Mouse (Mus musculus): ENCODE measurements around the gene Matn4. TPM values are rescaled to one million over a fixed set of nuclear protein-coding genes. Genes with fewer than 3 reads are reported as not detected.

The Matn4 gene
- total RNA-seq, 2 experiments from 2014 or later: 0.76 to 1.7 TPM

DNA sequence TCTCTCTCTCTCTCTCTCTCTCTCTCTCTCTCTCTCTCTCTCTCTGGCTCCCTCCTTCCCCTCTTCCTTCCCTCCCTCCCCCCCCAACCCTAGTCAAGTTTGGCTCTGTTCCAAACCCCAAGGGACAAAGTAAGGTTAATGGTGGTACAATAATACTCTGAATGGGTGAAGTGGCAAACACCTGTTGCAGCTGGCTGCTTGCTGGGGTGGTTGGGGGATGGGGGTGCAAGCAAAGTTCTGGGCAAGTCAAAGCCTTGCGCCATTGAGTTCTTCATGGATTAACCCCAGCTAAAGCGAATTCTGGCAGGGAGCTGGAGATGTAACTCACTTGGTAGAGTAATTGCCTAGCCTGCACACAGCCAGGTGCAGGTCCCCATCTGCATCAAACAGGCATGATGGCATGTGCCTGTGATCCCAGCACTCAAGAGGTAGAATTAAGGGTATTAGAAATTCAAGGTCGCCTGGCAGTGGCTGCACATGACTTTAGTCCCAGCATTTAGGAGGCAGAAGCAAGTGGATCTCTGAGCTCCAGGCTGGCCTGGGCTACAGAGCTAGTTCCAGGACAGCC, 13.4 kb upstream of the Matn4 start:
- no peak for DNase-seq (ENCODE audit: low spot score in 2 of 2)

GRCm38 (mm10) chr2:164417198-164417597, 12.2 kb upstream of the Matn4 start:
- DNase-seq (ENCODE audit: low spot score in 2 of 2): no peak

DNA sequence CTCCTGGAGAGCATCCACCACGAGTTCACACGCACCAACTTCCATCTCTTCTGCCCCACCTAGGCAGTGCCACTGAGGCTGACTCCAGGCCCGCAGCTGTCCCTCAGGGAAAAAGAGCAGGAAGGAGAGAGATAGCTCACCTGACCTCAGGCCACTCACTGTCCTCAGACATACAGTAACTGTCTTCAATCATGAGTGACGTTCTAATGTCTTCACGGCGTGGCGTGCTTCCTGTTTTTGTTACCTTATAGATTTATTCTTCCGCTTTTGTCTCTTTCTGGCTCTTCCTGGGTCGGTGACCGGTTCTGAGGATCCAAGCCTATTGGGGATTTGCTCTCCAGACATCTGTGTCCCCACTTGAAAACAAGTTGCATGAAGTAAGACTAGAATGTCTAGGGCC, 9.6 kb upstream of the Matn4 start:
- DNase-seq (ENCODE audit: low spot score in 2 of 2): no peak

GRCm38 (mm10) chr2:164414167-164414566, 9.2 kb upstream of the Matn4 start:
- DNase-seq (ENCODE audit: low spot score in 2 of 2): no peak

DNA sequence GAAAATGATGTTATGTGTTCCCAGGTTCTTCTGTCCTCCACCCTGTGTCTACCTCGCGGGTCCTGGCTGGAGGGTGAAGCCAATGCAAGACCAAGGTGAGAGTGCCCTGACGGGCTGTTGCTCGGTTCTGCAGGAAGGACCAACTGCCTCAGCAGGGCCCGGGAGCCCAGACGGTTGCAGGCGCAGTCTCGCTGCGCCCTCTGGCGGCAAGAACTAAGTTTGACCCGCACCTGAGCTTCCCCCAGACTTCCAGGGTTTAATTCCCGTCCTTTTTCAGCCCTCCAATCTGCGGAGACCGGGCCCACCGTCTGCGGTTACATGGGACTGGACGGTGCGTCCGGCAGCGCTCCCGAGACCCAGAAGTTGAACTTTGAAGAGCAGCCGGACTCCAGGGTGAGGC, 2.7 kb upstream of the Matn4 start:
- DNase-seq (ENCODE audit: low spot score in 2 of 2): peak; percentile 68 to 74

DNA sequence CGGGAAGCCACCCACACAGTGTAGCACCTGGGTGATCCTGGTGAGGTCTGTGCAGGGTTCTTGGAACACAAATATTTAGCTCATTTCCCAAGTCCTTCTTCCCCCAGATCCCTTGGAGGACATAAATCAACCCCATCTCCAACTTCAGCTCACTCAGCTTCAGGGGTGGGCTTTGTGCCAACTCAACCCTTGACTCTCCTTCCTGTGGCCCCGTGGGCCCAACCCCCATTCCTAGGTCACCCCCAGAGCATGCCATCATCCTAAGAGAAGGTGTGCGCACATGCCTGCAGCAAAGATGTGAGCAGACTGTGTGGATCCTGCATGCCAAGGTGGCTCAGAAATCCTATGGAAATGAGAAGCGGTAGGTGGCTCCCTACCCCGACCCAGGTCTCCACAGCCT, 559 bp upstream of the Matn4 start:
- no peak for DNase-seq (ENCODE audit: low spot score in 2 of 2)

DNA sequence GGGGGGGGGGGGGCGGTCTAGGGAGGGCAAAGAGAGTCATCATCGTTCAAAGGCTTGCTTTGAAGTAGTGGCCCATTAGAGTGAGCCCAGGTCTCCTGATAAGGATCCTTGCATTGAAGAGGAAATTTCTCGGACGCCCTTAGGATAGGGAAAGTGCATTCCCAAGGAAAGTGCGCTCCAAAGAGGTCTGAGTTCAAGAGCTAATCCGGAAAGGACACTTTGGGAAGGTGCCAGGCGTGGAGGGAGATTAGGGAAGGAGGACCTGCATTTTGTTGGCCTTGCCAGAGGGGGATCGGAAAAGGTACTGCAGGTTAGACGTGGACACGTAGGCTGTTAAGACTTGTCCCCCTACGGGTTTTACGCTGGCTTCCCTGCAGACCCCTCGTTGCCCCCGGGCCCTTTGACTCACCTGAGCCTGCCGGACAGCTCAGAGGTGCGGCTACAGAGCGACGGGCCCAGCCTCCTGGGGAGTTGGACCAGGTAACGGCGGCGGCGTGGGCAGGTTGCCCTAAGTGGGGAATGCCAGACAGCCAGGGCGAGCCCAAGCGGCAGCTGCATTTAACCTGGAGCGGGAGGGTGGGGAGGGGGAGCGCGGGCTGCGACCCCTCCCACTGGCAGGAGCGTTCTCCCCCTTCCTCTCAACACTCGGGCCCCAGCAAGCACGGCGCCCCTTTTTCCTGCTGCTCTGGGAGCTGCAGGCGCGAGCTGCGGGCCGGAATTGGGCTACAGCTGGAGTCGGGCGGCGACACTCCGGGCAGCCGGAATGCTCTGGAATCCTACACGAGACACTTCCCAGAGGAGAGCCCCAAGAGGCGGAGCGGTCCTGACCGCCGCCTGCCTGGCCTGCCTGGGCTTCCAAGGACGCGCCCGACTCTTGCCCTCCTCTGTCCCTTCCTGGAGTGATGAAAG, 624 bp downstream of the Matn4 start:
- DNase-seq (ENCODE audit: low spot score in 2 of 2): peak in 1 of 2 experiments; percentile 37

DNA sequence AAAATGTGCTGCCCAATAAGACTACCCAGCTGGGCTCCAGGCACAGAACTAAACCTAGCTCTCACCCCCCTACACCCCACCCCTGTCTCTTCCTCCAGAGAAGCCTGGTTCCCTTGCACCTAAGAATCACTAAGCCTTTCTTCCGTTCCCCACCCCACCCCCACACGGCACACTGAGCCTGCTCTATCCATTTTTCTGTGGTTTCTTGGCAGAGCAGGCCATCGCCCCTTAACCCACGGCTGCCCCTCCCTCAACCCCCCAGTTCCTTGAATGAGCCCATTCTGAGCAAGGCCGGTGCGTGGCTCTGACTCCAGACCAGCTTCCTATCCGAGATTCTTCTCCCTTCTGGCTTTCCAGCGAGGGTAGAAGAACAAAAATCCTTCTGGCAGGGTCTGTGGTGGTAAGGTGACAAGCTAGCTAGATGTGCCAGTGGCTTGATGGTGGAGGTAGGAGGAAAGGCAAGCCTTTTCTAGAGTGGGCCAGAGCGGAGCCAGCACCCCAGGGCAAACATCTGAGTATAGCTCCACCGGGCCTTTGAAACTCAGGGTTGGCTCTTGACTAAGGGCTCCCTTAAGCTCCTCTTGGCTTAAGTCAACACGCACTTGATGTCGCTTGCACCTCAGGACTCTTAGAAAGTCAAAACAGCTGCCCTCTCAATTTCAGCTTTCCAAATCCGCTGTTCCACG, 1.4 kb downstream of the Matn4 start:
- no peak for DNase-seq (ENCODE audit: low spot score in 2 of 2)

- DNase-seq (ENCODE audit: low spot score in 2 of 2): peak; percentile 67 to 70
Observed at GRCm38 (mm10) chr2:164402906-164403305, 2.1 kb downstream of the Matn4 start, which contains the start of gene Rbpjl. Gene Rbpjl, plus strand, starts transcription at chr2:164403141.

DNA sequence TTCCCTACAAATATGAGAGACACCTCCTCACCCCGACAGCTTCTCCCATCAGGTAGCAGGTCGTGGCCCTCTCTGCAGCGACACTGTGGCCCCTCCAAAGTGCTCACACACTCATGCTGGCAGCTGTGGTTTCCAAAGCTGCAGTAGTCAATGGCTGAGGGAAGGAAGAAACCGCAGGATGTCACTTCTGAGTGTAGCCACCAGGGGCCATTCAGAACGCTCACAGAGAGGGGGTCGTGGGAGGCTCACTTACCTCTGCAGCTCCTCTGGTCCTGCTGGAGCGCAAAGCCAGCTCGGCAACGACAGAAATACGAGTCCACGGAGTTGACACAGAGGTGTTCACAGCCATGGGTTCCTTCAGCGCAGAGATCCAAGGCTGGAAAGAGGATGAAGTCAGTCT, 8.0 kb downstream of the Matn4 start:
- no peak for DNase-seq (ENCODE audit: low spot score in 2 of 2)

GRCm38 (mm10) chr2:164396076-164396475, 8.9 kb downstream of the Matn4 start:
- no peak for DNase-seq (ENCODE audit: low spot score in 2 of 2)

DNA sequence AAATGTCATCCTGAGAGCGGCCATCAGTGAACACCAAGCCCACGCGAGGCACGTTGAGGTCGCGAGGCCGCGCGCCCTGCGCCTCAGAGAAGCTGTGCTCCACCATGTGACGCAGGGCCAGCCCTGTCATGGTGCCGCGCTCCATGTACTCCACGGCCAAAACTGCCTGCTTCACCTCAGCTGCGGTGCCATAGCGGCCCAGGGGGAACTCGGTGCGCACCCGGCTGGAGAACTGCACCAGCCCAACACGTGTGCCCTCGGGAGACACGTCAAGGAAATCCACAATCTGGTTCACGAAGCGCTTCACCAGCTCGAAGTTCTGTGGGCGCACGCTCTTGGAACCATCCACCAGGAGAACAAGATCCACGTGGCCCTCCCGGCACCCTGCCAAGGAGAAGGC, 11.8 kb downstream of the Matn4 start:
- DNase-seq (ENCODE audit: low spot score in 2 of 2): no peak

DNA sequence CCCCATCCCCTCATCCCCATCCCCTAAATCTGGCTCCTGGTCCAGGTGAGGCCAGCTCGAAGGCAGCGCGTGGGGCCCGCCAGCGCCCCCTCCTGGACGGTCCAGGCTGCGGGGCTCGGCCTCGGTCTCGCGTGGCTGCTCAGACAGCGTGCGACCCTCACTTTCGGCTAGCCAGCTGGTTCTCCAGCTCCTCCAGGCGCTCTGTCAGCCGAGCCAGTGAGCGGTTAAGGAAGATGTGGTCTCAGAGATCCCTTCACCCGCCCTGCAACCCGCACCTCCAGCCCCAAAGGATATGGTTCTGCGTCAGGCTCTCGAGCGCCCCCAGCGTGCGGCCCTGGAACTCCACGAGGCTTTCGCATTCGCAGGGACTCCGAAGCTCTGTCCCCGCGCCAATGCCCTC, 15.5 kb downstream of the Matn4 start:
- peak; percentile 81 to 85 for DNase-seq (ENCODE audit: low spot score in 2 of 2)

GRCm38 (mm10) chr2:164389020-164389419, 15.9 kb downstream of the Matn4 start, which contains the start of gene Slpi:
Gene Slpi, minus strand, starts transcription at chr2:164389095.
- DNase-seq (ENCODE audit: low spot score in 2 of 2): no peak

DNA sequence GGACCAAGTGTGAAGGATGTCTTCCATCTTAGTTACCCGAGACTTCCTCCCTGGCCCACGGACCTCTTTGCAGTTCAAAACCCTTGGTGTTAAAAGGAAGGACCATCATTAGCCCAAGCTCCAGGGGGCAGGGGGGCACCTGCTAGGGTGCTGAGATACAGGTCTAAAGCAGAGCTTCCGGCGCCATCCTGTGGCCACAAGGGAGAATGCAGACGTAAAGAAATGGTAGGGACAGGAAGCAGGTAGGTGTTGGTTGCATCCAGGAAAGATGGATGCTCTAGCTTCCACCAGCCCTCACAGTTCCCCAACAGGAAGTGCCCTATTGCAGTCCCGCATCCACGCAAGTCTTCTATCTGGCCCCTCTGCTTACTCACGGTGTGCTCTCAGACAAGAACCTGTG, 18.0 kb downstream of the Matn4 start:
- DNase-seq (ENCODE audit: low spot score in 2 of 2): no peak

- no peak for DNase-seq (ENCODE audit: low spot score in 2 of 2)
Observed at GRCm38 (mm10) chr2:164385927-164386763, 18.8 kb downstream of the Matn4 start.

- DNase-seq (ENCODE audit: low spot score in 2 of 2): no peak
Observed at GRCm38 (mm10) chr2:164383656-164384399, 21.1 kb downstream of the Matn4 start.

- no peak for DNase-seq (ENCODE audit: low spot score in 2 of 2)
Observed at GRCm38 (mm10) chr2:164382971-164383370, 22.0 kb downstream of the Matn4 start.

GRCm38 (mm10) chr2:164381726-164382125, 23.2 kb downstream of the Matn4 start:
- DNase-seq (ENCODE audit: low spot score in 2 of 2): no peak
